Mouse (Mus musculus) heart, embryonic 10.5 days (tissue): Measurements from ENCODE around the gene Adgrb2. TPM values are rescaled to one million over a fixed set of nuclear protein-coding genes. Genes with fewer than 3 reads are reported as not detected.

Source experiments
- DNase-seq: peaks from one replicate; pipeline ENCODE4 v3.0.0-alpha.2; 2017; ENCODE audit warnings: low spot score
- H3K27ac ChIP-seq: fragments of 300-500 bp; sonication (generic); 2 replicates; pipeline ENCODE4 v1.5.1; 2016; ENCODE audit warnings: mild to moderate bottlenecking
- H3K27me3 ChIP-seq: fragments of 300-500 bp; sonication (generic); 2 replicates; pipeline ENCODE4 v1.6.1; 2016; ENCODE audit warnings: mild to moderate bottlenecking; ENCODE audit not compliant: poor library complexity, insufficient read depth, severe bottlenecking
- H3K36me3 ChIP-seq: fragments of 300-500 bp; sonication (generic); 2 replicates; pipeline ENCODE4 v1.6.1; 2016; ENCODE audit warnings: mild to moderate bottlenecking, moderate library complexity
- H3K4me1 ChIP-seq: fragments of 300-500 bp; sonication (generic); 2 replicates; pipeline ENCODE4 v1.6.1; 2016; ENCODE audit warnings: mild to moderate bottlenecking
- H3K4me3 ChIP-seq: fragments of 300-500 bp; sonication (generic); 2 replicates; pipeline ENCODE4 v1.5.1; 2016; ENCODE audit warnings: mild to moderate bottlenecking, moderate library complexity
- H3K9me3 ChIP-seq: fragments of 300-500 bp; sonication (generic); 2 replicates; pipeline ENCODE4 v1.6.1; 2016; ENCODE audit warnings: mild to moderate bottlenecking, moderate library complexity
- WGBS: fragments of 180-500 bp; shearing (Covaris S2); methylation state at CpG from one replicate; pipeline ENCODE4 v1.1.7; 2016; 5-methylcytosine and 5-hydroxymethylcytosine counted together
- polyA plus RNA-seq: library from polyadenylated mRNA; unstranded; fragments of >200 nt; fragmentation: Nextera tagmentation; extraction: Ambion mirVana; gene quantifications from 2 replicates; pipeline ENCODE4 v1.2.1, GENCODE M21; 2016

Gene Adgrb2
- polyA plus RNA-seq: 1.2 and 3.1 TPM in 2 replicates

GRCm38 (mm10) chr4:129984421-129985061, at the start of gene Adgrb2:
Adgrb2 (plus strand) TSS chr4:129984870.
- Histone ChIP-seq H3K4me3 (peak within 1 kb of the TSS; percentile 72), H3K27me3 (peaks cover 96% of the 10 kb centered on the region), H3K36me3 (no peaks in the 10 kb centered on the region), H3K9me3 (no peaks in the 10 kb centered on the region), H3K27ac (peak within 1 kb of the TSS; percentile 73), H3K4me1 (peaks cover 63% of the 10 kb centered on the region)
- WGBS: 3% methylated on average over 67 of the region's 77 CpGs
- DNase-seq: no peak

GRCm38 (mm10) chr4:129951359-129951821, 33.3 kb upstream of the Adgrb2 start:
- 75% methylated on average over 6 of the region's 6 CpGs for WGBS

GRCm38 (mm10) chr4:129952241-129952810, 32.3 kb upstream of the Adgrb2 start:
- H3K4me3 ChIP-seq: no peak overlapping the region
- no peak for DNase-seq
- no peaks in the 10 kb centered on the region for H3K36me3 ChIP-seq
- peaks cover 62% of the 10 kb centered on the region for H3K4me1 ChIP-seq
- H3K9me3 ChIP-seq: no peaks in the 10 kb centered on the region
- H3K27ac ChIP-seq: peak overlapping the region; percentile 65; the same call in 1 of the 2 replicates
- WGBS: 42% methylated on average over 5 of the region's 5 CpGs
- peaks cover 29% of the 10 kb centered on the region for H3K27me3 ChIP-seq

More at GRCm38 (mm10) chr4:129951359-129951821, 33.3 kb upstream of the Adgrb2 start:
- Histone ChIP-seq H3K4me1 (peaks cover 65% of the 10 kb centered on the region), H3K27me3 (peaks cover 25% of the 10 kb centered on the region), H3K36me3 (no peaks in the 10 kb centered on the region), H3K4me3 (no peak overlapping the region), H3K9me3 (no peaks in the 10 kb centered on the region), H3K27ac (no peak overlapping the region)
- no peak for DNase-seq

- H3K4me1 ChIP-seq: peaks cover 45% of the 10 kb centered on the region
- no peaks in the 10 kb centered on the region for H3K36me3 ChIP-seq
- WGBS: 71% methylated on average over 2 of the region's 2 CpGs
- peak overlapping the region; percentile 59; the same call in 1 of the 2 replicates for H3K27ac ChIP-seq
- DNase-seq: no peak
- H3K4me3 ChIP-seq: no peak overlapping the region
- peaks cover 22% of the 10 kb centered on the region for H3K27me3 ChIP-seq
- H3K9me3 ChIP-seq: no peaks in the 10 kb centered on the region
These were observed 30.1 kb upstream of the Adgrb2 start for GRCm38 (mm10) chr4:129954527-129954926.

GRCm38 (mm10) chr4:129960180-129960944, 24.3 kb upstream of the Adgrb2 start:
- Histone ChIP-seq H3K36me3 (no peaks in the 10 kb centered on the region), H3K27ac (peak overlapping the region; percentile 60), H3K27me3 (peaks cover 37% of the 10 kb centered on the region), H3K4me3 (peak overlapping the region; percentile 63), H3K9me3 (no peaks in the 10 kb centered on the region), H3K4me1 (peaks cover 44% of the 10 kb centered on the region)
- peak; percentile 92 for DNase-seq
- WGBS: 3% methylated on average over 37 of the region's 37 CpGs

DNA sequence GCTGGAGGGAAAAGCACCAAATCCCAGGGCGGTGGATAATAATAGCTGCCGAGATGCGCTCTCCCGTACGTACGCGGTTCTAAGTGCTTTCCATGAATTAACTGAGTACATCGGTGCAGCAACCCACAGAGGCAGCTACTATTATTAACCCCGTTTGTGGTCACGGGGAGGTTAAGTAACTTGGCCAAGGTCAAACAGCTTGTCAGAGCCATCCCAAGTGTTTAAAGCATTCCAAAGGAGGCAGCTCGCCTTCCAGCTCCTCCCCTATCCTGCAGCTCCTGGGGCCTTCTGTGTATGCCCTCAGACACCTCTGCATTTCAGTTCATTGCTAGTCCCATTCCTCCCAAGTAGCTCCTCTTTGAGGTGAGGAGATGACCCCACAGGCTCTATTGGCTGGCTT, 19.4 kb upstream of the Adgrb2 start:
- Histone ChIP-seq H3K36me3 (no peaks in the 10 kb centered on the region), H3K27me3 (peaks cover 50% of the 10 kb centered on the region), H3K4me3 (peak overlapping the region; percentile 15; the same call in 1 of the 2 replicates), H3K27ac (peak overlapping the region; percentile 62; the same call in 1 of the 2 replicates), H3K9me3 (no peaks in the 10 kb centered on the region), H3K4me1 (peaks cover 58% of the 10 kb centered on the region)
- no peak for DNase-seq
- 31% methylated on average over 11 of the region's 11 CpGs for WGBS

DNA sequence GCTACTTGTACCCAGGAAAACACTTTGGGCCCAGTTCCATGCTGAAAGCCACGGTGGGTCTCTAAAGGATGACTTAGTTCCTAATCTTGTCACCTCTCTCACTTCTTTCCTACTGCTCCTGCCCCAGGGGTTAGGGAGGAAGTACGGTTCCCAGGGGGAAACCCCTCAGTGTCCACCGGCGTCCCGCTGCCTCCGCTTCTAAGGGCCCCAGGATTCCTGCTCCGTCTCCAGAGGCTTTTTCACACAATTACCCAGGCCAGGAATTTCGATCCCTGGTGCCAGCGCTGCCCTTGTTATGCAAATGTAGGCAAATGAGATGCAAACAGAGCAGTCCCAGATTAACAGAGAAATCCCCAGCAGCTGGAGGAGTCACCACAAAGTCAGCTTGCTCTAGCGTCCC, 18.5 kb upstream of the Adgrb2 start:
- no peak for DNase-seq
- H3K36me3 ChIP-seq: no peaks in the 10 kb centered on the region
- peak overlapping the region; percentile 62; the same call in 1 of the 2 replicates for H3K27ac ChIP-seq
- H3K27me3 ChIP-seq: peaks cover 52% of the 10 kb centered on the region
- peaks cover 50% of the 10 kb centered on the region for H3K4me1 ChIP-seq
- WGBS: 20% methylated on average over 10 of the region's 10 CpGs
- no peaks in the 10 kb centered on the region for H3K9me3 ChIP-seq
- H3K4me3 ChIP-seq: no peak overlapping the region

DNA sequence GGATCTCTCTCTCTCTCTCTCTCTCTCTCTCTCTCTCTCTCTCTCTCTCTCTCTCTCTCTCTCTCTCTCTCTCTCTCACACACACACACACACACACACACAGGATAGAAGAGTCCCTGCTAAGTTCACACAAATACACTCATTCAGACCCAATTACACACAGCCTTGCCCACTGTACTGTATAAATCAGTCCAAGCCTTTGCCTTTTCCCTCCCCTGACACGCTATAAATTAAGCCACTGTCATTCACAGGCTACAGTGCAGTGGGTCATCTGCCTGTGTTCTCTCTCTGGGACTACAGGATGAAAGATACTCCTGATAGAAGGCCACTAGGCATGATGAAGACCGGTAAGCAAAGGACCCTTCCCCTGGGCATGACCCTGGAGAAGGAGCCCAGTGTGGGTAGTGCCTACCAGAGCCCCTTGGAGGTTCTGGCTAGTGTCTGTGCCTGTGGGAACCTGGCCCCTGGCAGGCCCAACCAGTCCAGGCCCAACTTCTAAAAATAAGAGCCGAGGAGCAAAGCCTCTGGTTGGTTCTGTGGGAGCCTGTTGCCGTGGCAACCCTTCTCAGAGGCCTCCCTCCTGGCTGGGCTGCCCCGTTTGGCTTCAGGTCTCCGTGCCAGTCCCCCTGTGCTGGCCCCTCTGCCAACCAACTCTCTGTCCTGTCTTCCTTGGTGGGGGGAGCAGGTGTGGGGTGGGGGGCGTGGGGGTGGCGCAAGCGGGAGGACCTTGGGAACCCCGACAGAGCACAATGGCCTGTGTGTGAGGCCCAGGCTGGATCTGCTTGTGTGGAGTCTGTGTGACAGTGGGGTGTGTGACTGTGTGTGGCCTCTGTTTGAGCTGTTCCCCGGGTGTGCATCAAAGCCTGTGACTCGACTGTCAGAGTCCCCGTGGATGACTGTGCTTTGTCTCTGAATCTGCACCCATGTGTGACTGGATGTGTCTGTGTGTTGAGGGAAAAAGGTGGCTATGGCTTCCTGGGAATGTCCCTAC, 17.4 kb upstream of the Adgrb2 start:
- no peak overlapping the region; the same call in 1 of the 2 replicates for H3K4me3 ChIP-seq
- H3K36me3 ChIP-seq: no peaks in the 10 kb centered on the region
- H3K27me3 ChIP-seq: peaks cover 52% of the 10 kb centered on the region
- WGBS: 39% methylated on average over 13 of the region's 13 CpGs
- H3K27ac ChIP-seq: peak overlapping the region; percentile 49; the same call in 1 of the 2 replicates
- H3K4me1 ChIP-seq: peaks cover 51% of the 10 kb centered on the region
- H3K9me3 ChIP-seq: no peaks in the 10 kb centered on the region
- no peak for DNase-seq

GRCm38 (mm10) chr4:129970168-129970567, 14.5 kb upstream of the Adgrb2 start:
- 70% methylated on average over 8 of the region's 8 CpGs for WGBS
- Histone ChIP-seq H3K4me3 (no peak overlapping the region), H3K9me3 (no peaks in the 10 kb centered on the region), H3K4me1 (peaks cover 40% of the 10 kb centered on the region), H3K27ac (no peak overlapping the region), H3K36me3 (no peaks in the 10 kb centered on the region), H3K27me3 (peaks cover 74% of the 10 kb centered on the region)
- DNase-seq: no peak

GRCm38 (mm10) chr4:129970861-129971260, 13.8 kb upstream of the Adgrb2 start:
- 90% methylated on average over 11 of the region's 11 CpGs for WGBS
- no peaks in the 10 kb centered on the region for H3K36me3 ChIP-seq
- peaks cover 33% of the 10 kb centered on the region for H3K4me1 ChIP-seq
- H3K27ac ChIP-seq: no peak overlapping the region
- peaks cover 73% of the 10 kb centered on the region for H3K27me3 ChIP-seq
- DNase-seq: no peak
- no peaks in the 10 kb centered on the region for H3K9me3 ChIP-seq
- H3K4me3 ChIP-seq: no peak overlapping the region

GRCm38 (mm10) chr4:129971989-129972388, 12.7 kb upstream of the Adgrb2 start:
- H3K4me3 ChIP-seq: no peak overlapping the region
- WGBS: 32% methylated on average over 7 of the region's 7 CpGs
- H3K9me3 ChIP-seq: no peaks in the 10 kb centered on the region
- no peak overlapping the region for H3K27ac ChIP-seq
- H3K36me3 ChIP-seq: no peaks in the 10 kb centered on the region
- peaks cover 73% of the 10 kb centered on the region for H3K27me3 ChIP-seq
- H3K4me1 ChIP-seq: peaks cover 29% of the 10 kb centered on the region
- DNase-seq: no peak

GRCm38 (mm10) chr4:129974285-129974684, 10.4 kb upstream of the Adgrb2 start:
- no peak overlapping the region for H3K4me3 ChIP-seq
- H3K9me3 ChIP-seq: no peaks in the 10 kb centered on the region
- peaks cover 78% of the 10 kb centered on the region for H3K27me3 ChIP-seq
- 60% methylated on average over 9 of the region's 9 CpGs for WGBS
- H3K27ac ChIP-seq: no peak overlapping the region
- no peaks in the 10 kb centered on the region for H3K36me3 ChIP-seq
- DNase-seq: no peak
- H3K4me1 ChIP-seq: peaks cover 24% of the 10 kb centered on the region
